Mouse (Mus musculus) CD4-positive, CD25-positive, alpha-beta regulatory T cell, adult 4 months (primary cell): ENCODE results near the gene Psmd12. TPM values are rescaled to one million over a fixed set of nuclear protein-coding genes. Genes with fewer than 3 reads are reported as not detected.
A peak's percentile ranks its signal among the peaks of the same experiment; 100 is the strongest.
"Not testable (repeated sequence)": the region's sequence is repeated elsewhere in the genome, so short reads cannot be mapped to it uniquely, and the experiment has no call there.

Experiments
- ATAC-seq: one replicate; pipeline ENCODE4 v1.8.0; 2017
- polyA plus RNA-seq, 2 experiments: library from polyadenylated mRNA; unstranded; fragments of 100-300 nt; shearing (Covaris generic); gene quantifications; one replicate each; pipeline ENCODE4 v1.2.1; 2017

The Psmd12 gene
- polyA plus RNA-seq, 2 experiments from 2014 or later: 106 to 112 TPM

DNA sequence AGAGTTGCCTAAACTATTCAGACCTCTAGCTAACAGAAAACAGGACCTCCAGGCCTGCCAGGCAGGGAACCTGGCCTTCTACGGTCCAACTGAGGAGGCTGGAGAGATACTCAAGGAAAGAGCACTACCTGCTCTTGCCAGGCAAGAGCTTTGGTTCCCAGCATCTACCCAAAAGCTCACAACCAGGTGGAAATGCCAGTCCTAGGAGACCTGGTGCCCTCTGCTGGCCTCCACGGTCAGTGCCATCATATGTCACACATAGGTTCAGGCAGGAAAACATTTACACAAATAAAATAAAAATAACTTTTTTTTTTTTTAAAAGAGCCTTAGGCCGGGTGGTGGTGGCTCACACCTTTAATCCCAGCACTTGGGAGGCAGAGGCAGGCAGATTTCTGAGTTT lies 16.8 kb upstream of the Psmd12 start:
- ATAC-seq: no peak

DNA sequence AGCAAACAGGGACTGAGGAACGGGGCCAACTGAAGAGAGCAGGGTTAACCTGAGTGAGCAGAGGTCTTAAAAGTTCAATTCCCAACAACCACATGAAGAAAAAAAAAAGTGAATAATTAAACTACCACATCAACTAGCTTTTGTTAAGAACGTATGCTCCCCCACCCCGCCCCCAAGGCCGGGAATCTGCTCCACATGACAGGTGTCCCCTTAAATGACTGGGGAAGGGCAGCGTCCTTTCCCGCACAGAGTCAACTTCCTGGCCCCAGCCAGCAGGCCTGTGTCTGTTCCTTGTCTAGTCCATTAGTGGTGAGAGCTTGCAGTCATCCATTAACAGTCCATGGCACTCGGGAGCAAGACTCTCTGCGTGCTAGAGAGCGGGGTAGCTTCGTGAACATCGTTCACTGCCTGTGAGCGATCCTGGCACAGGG lies 16.0 kb upstream of the Psmd12 start:
- no peak for ATAC-seq

DNA sequence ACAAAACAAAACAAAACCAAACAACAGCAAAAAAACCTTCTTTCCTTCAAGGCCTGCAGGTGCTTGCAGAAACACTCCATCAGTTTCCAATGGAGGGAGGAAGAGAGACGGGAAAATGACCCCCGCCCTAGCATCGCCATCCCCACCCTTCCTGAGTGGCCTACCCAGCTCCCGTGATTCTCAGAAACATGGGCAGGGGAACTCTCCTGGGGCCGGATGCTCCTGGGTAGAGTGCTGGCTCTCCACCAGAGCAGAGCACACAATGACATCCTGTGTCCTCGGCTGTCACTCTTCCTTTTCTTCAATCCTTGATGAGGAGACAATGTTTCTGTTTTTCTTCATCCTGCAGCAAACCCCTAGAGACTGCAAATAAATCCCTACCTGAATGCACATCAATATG lies 15.1 kb upstream of the Psmd12 start:
- ATAC-seq: peak; percentile 80

GRCm38 (mm10) chr11:107465041-107465440 lies 14.2 kb upstream of the Psmd12 start:
- no peak for ATAC-seq

- ATAC-seq: no peak
These were observed 13.3 kb upstream of the Psmd12 start for GRCm38 (mm10) chr11:107465969-107466368.

- ATAC-seq: no peak
These were observed 12.5 kb upstream of the Psmd12 start for GRCm38 (mm10) chr11:107466611-107467391.

DNA sequence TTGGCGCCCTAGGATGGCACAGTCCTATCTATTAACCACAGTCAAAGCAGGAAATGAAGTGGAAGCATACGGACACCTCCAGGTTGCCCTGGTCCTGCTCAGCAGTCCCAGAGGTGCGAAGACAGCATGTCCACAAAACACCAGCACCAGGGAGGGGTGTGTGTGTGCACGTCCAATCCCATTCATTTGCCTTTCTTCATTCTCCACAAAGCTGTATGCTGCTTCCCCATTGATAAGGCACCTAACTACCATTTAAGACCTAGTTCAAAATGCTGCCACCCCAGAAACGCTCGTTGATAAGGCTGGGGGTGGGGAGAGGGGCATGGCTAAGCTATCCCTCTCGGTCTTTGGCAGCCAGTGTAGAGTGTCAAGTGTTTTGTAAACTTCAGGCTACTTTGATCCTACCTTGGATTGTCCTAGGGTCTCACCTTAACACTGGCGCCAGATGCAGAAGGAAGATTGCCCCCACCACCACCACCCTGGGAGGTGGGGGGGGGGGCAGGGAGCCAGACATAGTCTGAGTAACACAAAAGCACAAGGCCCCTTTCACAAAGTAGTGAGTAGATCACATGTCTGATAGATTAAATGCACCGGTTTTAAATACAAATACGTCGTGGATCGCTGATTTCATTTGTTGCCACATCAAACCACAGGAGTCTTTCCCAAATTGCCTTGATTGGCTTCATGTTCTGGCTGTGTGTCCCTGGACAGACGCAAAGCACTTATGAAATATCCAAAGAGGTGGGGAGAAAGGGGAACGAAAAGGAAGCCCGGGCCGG lies 10.8 kb upstream of the Psmd12 start:
- ATAC-seq: no peak

GRCm38 (mm10) chr11:107469031-107469522 lies 10.2 kb upstream of the Psmd12 start:
- ATAC-seq: peak; percentile 25

GRCm38 (mm10) chr11:107469523-107470371 lies 9.5 kb upstream of the Psmd12 start:
- peak; percentile 17 for ATAC-seq

GRCm38 (mm10) chr11:107470521-107471041 lies 8.7 kb upstream of the Psmd12 start, which contains the start of gene Pitpnc1:
Gene Pitpnc1, minus strand, starts transcription at chr11:107470699.
- ATAC-seq: peak; percentile 74

DNA sequence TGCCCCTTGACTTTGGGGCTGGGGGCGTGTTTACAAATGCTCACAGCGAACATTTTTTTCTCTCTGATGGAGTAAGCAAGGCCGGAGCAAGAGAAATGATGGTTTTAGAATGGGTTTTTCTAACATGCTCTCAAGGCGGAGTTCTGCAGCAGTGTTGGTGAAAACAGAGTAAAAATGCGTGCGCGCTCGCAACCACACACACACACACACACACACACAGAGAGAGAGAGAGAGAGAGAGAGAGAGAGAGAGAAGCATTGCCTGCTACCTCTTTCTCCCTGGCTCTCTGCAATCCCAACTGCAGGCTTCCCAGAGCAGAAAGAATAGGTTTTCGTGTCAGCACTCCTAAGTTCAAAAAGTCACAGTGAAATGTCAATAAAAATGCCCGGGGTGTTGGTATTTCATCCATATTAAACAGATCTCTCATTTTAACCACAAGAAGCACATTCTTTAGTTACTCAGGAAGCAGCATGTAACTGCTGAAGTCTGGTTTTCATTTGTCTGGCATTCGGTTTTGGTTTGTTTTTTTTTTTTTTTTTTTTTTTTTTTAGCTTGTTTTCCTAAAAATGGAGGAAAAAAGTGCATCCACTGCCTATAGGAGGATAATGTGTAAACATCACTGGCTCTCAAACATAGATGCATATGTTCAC lies 8.1 kb upstream of the Psmd12 start:
- ATAC-seq: no peak

GRCm38 (mm10) chr11:107472304-107472703 lies 7.0 kb upstream of the Psmd12 start:
- ATAC-seq: no peak

DNA sequence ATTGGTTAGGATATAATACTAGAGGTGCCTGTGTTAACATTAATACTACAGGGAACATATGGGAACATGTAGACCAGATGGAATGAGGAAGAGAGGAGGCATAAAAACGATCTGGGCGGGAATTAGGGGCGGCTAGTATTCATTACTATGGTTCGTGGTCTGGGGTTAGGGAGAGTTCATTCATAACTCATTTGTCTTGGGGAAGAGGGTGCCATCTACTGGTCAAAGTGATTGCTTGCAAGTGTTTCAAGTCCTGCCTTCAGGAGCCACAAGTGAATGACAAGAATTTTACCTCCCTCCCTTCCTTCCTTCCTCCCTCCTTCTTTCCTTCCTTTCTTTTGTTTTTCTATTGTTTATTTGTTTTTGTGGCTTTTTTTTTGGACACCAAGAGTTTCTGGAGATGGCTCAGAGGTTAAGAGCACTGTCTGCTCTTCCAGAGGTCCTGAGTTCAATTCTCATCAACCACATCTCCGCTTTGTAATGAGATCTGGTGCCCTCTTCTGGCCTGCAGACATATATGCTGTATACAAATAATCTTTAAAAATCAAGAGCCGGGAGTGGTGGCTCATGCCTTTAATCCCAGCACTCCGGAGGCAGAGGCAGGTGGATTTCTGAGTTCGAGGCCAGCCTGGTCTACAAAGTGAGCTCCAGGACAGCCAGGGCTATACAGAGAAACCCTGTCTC lies 6.0 kb upstream of the Psmd12 start:
- peak; percentile 48 for ATAC-seq

DNA sequence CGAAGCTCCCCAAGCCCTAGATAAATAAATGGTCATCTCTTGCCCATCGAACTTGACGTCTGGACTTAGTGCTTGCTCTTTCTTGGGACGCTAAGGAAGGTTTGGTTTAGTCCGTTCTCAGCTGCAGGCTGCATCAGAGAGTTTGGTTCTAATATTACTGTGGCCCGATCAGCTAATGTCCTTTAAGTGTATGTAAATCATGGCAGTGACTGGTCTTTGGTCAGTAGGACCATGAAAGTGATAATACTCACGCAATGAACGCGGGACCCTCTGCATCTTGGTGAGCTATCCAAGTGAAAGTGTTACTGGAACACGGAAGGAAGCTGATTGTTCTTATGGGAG lies 549 bp downstream of the Psmd12 start:
- ATAC-seq: no peak

DNA sequence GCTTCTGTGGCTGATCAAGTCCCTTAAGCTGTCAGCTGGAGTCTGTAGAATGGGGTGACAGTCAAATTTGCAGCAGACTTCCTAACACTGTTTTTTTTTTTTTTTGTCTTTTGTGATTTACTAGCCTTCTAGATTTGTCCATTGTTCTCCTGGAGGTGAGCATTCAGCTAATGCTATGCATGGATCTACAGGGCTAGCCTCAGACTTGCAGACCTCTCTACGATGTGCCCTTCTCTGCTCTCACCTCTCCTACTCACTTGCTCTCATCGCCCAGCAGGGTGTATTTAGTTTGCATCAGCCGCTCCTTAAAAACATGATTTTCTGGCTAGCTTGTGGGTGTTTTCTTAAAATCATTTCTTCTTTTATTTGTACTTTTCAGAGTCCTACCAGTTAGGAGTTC lies 5.1 kb downstream of the Psmd12 start:
- no peak for ATAC-seq

DNA sequence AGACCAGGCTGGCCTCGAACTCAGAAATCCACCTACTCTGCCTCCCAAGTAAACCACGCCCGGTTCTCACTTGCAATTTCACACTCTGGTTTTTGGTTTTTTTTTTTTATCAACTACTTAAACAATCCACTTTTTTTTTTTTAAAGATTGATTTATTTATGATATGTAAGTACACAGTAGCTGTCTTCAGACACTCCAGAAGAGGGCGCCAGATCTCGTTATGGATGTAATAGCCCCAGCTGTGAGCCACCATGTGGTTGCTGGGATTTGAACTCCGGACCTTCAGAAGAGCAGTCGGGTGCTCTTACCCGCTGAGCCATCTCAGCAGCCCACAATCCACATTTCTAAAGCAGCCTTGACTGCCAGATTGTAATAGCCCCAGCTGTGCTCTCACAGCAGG lies 23.5 kb downstream of the Psmd12 start:
- no peak for ATAC-seq

DNA sequence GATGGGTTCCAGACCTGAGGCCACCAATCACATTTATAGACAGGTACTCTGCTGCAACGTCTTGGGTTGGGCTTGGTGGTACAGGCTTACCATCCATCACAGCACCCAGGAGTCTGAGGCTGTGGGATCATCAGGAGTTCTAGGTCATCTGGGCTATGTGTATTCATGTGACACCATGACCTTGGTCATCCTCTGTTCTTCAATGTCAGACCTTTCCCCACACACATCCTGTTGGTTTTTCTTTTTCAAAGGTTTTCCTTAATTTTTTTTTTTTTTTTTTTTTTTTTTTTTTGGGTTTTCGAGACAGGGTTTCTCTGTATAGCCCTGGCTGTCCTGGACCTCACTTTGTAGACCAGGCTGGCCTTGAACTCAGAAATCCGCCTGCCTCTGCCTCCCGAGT lies 25.1 kb downstream of the Psmd12 start:
- not testable (repeated sequence) for ATAC-seq

GRCm38 (mm10) chr11:107506260-107506659 lies 27.0 kb downstream of the Psmd12 start:
- no peak for ATAC-seq

GRCm38 (mm10) chr11:107509631-107510338 lies 30.5 kb downstream of the Psmd12 start:
- ATAC-seq: no peak

DNA sequence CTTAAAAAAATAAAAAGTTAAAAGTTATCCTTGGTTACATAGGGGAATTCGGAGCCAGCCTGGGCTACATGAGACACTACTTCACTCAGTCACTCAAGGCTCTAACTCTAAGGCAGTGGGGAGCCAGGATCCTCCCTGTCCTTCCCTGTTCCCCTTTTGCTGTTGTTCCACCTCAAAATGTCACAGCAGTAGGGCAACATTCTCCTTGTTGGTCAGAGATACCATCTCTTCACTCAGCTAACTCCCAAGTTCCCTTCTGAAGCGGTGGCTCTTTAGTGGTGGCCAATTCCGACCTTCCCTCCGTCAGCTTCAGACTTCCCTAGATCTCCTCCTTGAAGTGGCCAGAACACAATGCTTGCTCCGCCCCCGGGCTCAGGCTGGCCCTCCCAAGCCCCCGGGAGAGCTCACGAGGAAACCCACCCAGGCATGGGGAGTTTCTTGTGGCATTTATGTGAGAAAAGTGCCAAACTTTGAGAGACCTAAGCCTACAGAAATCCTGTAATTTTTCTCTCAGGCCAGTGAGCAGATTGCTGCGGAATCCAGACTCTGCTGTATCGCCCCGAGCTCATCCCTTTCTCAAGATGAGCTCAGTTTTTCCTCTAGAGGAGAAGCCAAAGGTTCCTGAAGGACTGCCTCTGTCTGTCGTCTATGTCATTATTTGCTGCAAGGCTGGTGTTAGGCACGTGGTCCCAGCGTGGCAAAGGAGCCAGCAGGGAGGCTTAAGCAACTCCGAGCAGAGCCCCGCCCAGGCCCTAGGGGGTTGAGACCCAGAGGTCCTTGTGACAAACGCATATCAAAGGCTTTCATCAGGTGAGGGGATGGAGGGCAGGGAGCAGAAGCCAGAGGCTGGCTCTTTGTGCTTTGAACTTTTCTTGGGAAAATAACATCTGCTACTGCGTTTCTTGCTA lies 31.3 kb downstream of the Psmd12 start:
- no peak for ATAC-seq
